Comparison of ENCODE assay signal across 8 mouse cellular contexts in genomic region chr2:152693233-152693632, GRCm38 (mm10). TPM values are rescaled to one million over a fixed set of nuclear protein-coding genes. Genes with fewer than 3 reads are reported as not detected.
A peak's percentile ranks its signal among the peaks of the same experiment; 100 is the strongest.
DNase-seq lines count a peak whose midpoint lies in the region; ATAC-seq and TF ChIP-seq lines count a peak whose summit lies in the region.

No protein-coding gene starts in this region.

- no peak; the same call in 1 of the 2 replicates for ATAC-seq in intestine, postnatal 0 days
- ATAC-seq in liver, embryonic 13.5 days (ENCODE audit: low read depth): peak; percentile 26; the same call in 1 of the 2 replicates

- no peak overlapping the region for H3K27ac ChIP-seq in intestine, postnatal 0 days (ENCODE audit: low read depth, low read length)
- no peak overlapping the region for H3K27ac ChIP-seq in liver, embryonic 13.5 days

- H3K4me2 ChIP-seq in intestine, postnatal 0 days (replicated peaks; ENCODE audit: low read depth): peak overlapping the region; percentile 50
- H3K4me2 ChIP-seq in liver, embryonic 13.5 days: peak overlapping the region; percentile 39

- H3K27me3 ChIP-seq in C2C12 (ENCODE audit: control insufficient read depth, insufficient read depth, insufficient read length): no peaks in the 10 kb centered on the region
- no peaks in the 10 kb centered on the region for H3K27me3 ChIP-seq in intestine, postnatal 0 days (replicated peaks; ENCODE audit: control insufficient read depth, insufficient read depth, low read length)
- no peaks in the 10 kb centered on the region for H3K27me3 ChIP-seq in liver, embryonic 13.5 days

- intact Hi-C loops in gastrocnemius, postnatal 36 days (cut with DNase I): loop anchor here (5.0 kb wide), 2 partner anchors 194 to 239 kb away; partner anchors contain the start of gene Foxs1

- H3ac ChIP-seq in C2C12 (ENCODE audit: control insufficient read depth, insufficient read length, low read depth): peak overlapping the region; percentile 49

- peak; percentile 59 for DNase-seq in T-cell, adult 2 months (ENCODE audit: low spot score)
- DNase-seq in embryo, embryonic 10 days (ENCODE audit: low spot score): peak; percentile 86
- DNase-seq in gastrocnemius, postnatal 36 days: peak; percentile 40 to 52
- peak; percentile 54 for DNase-seq in liver, embryonic 13.5 days
- DNase-seq in naive thymus-derived CD4-positive, alpha-beta T cell, adult 2 months (ENCODE audit: low read depth): peak; percentile 83
- DNase-seq in testis, postnatal 10 days (ENCODE audit: low spot score): peak; percentile 80

- WGBS in intestine, postnatal 0 days: 11% methylated on average over 9 of the region's 9 CpGs
- WGBS in liver, embryonic 13.5 days (ENCODE audit: insufficient replicate concordance): 14% methylated on average over 9 of the region's 9 CpGs

- peaks cover 5% of the 10 kb centered on the region for H3K79me3 ChIP-seq in C2C12 (ENCODE audit: low read depth)

- H3K9ac ChIP-seq in intestine, postnatal 0 days (ENCODE audit: low read depth, low read length): peak overlapping the region; percentile 32
- H3K9ac ChIP-seq in liver, embryonic 13.5 days: peak overlapping the region; percentile 49

- no peaks in the 10 kb centered on the region for H3K4me1 ChIP-seq in intestine, postnatal 0 days (replicated peaks; ENCODE audit: control insufficient read depth, insufficient read depth, low read length)
- peaks cover 28% of the 10 kb centered on the region for H3K4me1 ChIP-seq in liver, embryonic 13.5 days (replicated peaks)

- no peak overlapping the region for H3K4me3 ChIP-seq in C2C12 (ENCODE audit: insufficient read depth, poor library complexity, severe bottlenecking)
- H3K4me3 ChIP-seq in intestine, postnatal 0 days (ENCODE audit: low read depth, low read length): no peak overlapping the region
- H3K4me3 ChIP-seq in liver, embryonic 13.5 days (replicated peaks): no peak overlapping the region

- H3K79me2 ChIP-seq in C2C12 (ENCODE audit: control insufficient read depth, insufficient read depth): peaks cover 31% of the 10 kb centered on the region

- peaks cover 64% of the 10 kb centered on the region for H3K36me3 ChIP-seq in C2C12 (ENCODE audit: control insufficient read depth, insufficient read depth)
- peaks cover 63% of the 10 kb centered on the region for H3K36me3 ChIP-seq in intestine, postnatal 0 days (ENCODE audit: control insufficient read depth, insufficient read depth)
- H3K36me3 ChIP-seq in liver, embryonic 13.5 days: peaks cover 64% of the 10 kb centered on the region

- H3K9me3 ChIP-seq in intestine, postnatal 0 days (ENCODE audit: control insufficient read depth): no peaks in the 10 kb centered on the region
- no peaks in the 10 kb centered on the region for H3K9me3 ChIP-seq in liver, embryonic 13.5 days (replicated peaks)

- TF ChIP-seq CTCF in C2C12 (IDR thresholded peaks at IDR 0.05; ENCODE audit: control insufficient read depth, insufficient read depth, insufficient read length): peak; percentile 51
- peak; percentile 91 for TF ChIP-seq CTCF in intestine, postnatal 0 days (IDR thresholded peaks at IDR 0.05; ENCODE audit: low read depth)

TF ChIP-seq in C2C12, 6 proteins besides CTCF, POLR2A, EP300 and RAD21:
- TF ChIP-seq MYOG (IDR thresholded peaks at IDR 0.05; ENCODE audit: control insufficient read depth, extremely low read depth, insufficient read length): no peak
- no peak for TF ChIP-seq MAX (IDR thresholded peaks at IDR 0.05)
- no peak for TF ChIP-seq MYOD1 (IDR thresholded peaks at IDR 0.05; ENCODE audit: control insufficient read depth, insufficient read length, low read depth)
- no peak for TF ChIP-seq USF1 (IDR thresholded peaks at IDR 0.05; ENCODE audit: low read depth)
- TF ChIP-seq FOSL1 (IDR thresholded peaks at IDR 0.05; ENCODE audit: insufficient read depth, low read length, poor library complexity, severe bottlenecking): no peak
- TF ChIP-seq CEBPB (IDR thresholded peaks at IDR 0.05; ENCODE audit: low read depth): no peak

RNA-seq across cellular contexts. Expression of gene Mcts2, which starts 6.4 kb away (rescaled TPM):
- polyA plus RNA-seq in C2C12 (2012; fragmentation: generic; extraction: Trizol): 24.7 TPM
- 10 to 100 TPM in 1 of 2 experiments, 1 to 10 TPM in 1; 9.6 to 12.1 TPM for total RNA-seq in gastrocnemius, postnatal 36 days (2021)
- 19.0 and 21.5 TPM in 2 replicates for polyA plus RNA-seq in intestine, postnatal 0 days (2015; fragmentation: Nextera tagmentation; extraction: Ambion mirVana)
- polyA plus RNA-seq in liver, embryonic 13.5 days (2015; fragmentation: Nextera tagmentation; extraction: Ambion mirVana): 23.6 and 23.8 TPM in 2 replicates

RNA-seq across cellular contexts. Expression of gene H13, which starts 24.0 kb away (rescaled TPM):
- polyA plus RNA-seq in C2C12 (2012; fragmentation: generic; extraction: Trizol): 136 TPM
- total RNA-seq in gastrocnemius, postnatal 36 days (2021): 10 to 100 TPM; 30.1 to 35.1 TPM
- 110 and 111 TPM in 2 replicates for polyA plus RNA-seq in intestine, postnatal 0 days (2015; fragmentation: Nextera tagmentation; extraction: Ambion mirVana)
- 49.0 and 52.9 TPM in 2 replicates for polyA plus RNA-seq in liver, embryonic 13.5 days (2015; fragmentation: Nextera tagmentation; extraction: Ambion mirVana)

RNA-seq across cellular contexts. Expression of gene Id1, which starts 42.8 kb away (rescaled TPM):
- 503 TPM for polyA plus RNA-seq in C2C12 (2012; fragmentation: generic; extraction: Trizol)
- total RNA-seq in gastrocnemius, postnatal 36 days (2021): 10 to 100 TPM; 11.5 to 17.7 TPM
- 76.1 and 92.4 TPM in 2 replicates for polyA plus RNA-seq in intestine, postnatal 0 days (2015; fragmentation: Nextera tagmentation; extraction: Ambion mirVana)
- 20.9 and 23.2 TPM in 2 replicates for polyA plus RNA-seq in liver, embryonic 13.5 days (2015; fragmentation: Nextera tagmentation; extraction: Ambion mirVana)
